ENCODE assay signal across 9 mouse cellular contexts in the genomic region with DNA sequence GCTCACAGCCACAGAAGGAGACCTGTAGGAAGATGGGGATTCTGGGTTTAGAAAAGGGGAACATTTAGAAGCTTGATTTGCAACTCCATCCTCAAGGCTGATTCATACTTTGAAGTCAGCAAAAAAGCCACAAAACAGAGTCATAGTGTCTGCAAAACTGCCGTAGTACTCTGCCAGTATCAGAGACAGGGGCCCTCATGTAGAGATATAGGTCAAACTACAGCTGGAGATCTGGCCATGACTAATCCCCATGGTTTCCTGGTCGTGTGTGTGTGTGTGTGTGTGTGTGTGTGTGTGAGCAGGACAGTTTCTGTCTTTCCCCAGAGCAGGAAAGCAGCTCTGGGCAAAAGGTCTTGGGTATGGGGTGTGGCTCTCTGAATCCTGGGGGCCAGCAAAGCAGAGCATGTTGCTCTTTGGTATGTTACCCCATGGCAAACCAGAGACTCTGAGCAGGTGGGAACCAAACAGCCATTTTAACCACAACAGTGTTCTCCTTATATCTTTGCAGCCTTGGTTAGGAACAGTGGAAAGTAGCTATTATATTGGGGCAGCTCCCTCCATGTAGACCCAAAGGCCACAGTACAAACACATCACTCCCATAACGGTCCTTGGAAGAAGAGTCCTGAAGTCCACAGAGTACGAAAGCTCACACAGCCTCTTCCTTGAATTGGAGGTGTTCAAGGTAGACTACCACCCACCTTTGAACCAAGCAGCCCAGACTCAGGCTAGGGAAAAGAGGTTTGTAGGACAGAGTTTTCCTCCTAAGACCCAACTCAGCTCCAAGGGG. TPM values are rescaled to one million over a fixed set of nuclear protein-coding genes. Genes with fewer than 3 reads are reported as not detected.
DNase-seq lines count a peak whose midpoint lies in the region; ATAC-seq and TF ChIP-seq lines count a peak whose summit lies in the region.
"Had no signal": no experiment of that assay in that cellular context is flagged by ENCODE, and none has a peak within 500 bp of the region (broad histone marks: within the 10 kb centered on the region; RNA-seq: fewer than 3 reads in every experiment).

No protein-coding gene starts in this region.

- no peak for TF ChIP-seq CTCF in heart, postnatal 0 days (IDR thresholded peaks at IDR 0.05; ENCODE audit: low read depth)
- no peak for TF ChIP-seq CTCF in CH12.LX (conservative IDR thresholded peaks at IDR 0.05 in 1 of 2, IDR thresholded peaks at IDR 0.05 in 1 of 2; ENCODE audit: low read depth in 2 of 2, low read length in 2 of 2)

- no peak overlapping the region for H3K9ac ChIP-seq in heart, postnatal 0 days (replicated peaks; ENCODE audit: low read depth, low read length)
- no peak overlapping the region for H3K9ac ChIP-seq in CH12.LX (ENCODE audit: insufficient read depth, low read depth)
- H3K9ac ChIP-seq: forebrain, embryonic 15.5 days had no signal

- H3K27ac ChIP-seq in heart, postnatal 0 days (ENCODE audit: low read depth): peak overlapping the region; percentile 38; the same call in 1 of the 2 replicates
- no peak overlapping the region for H3K27ac ChIP-seq in heart, embryonic 10.5 days
- no peak overlapping the region for H3K27ac ChIP-seq in CH12.LX (ENCODE audit: insufficient read depth, low read depth)
- H3K27ac ChIP-seq: forebrain, embryonic 15.5 days had no signal

- no peaks in the 10 kb centered on the region for H3K4me1 ChIP-seq in heart, postnatal 0 days (ENCODE audit: control insufficient read depth, insufficient read depth)
- H3K4me1 ChIP-seq in heart, embryonic 10.5 days: peaks cover 5% of the 10 kb centered on the region
- peaks cover 0 to 33% of the 10 kb centered on the region in 2 experiments; a peak in 3 of 4 replicates for H3K4me1 ChIP-seq in CH12.LX (ENCODE audit: control insufficient read depth in 1 of 2, insufficient read depth in 2 of 2)
- H3K4me1 ChIP-seq: forebrain, embryonic 15.5 days had no signal

- no peaks in the 10 kb centered on the region for H3K9me3 ChIP-seq in heart, postnatal 0 days (replicated peaks; ENCODE audit: control insufficient read depth, low read length)
- no peaks in the 10 kb centered on the region for H3K9me3 ChIP-seq in heart, embryonic 10.5 days
- H3K9me3 ChIP-seq in CH12.LX (replicated peaks; ENCODE audit: low read length): no peaks in the 10 kb centered on the region
- H3K9me3 ChIP-seq: forebrain, embryonic 15.5 days had no signal

- no peak for TF ChIP-seq EP300 in heart, postnatal 0 days (IDR thresholded peaks at IDR 0.05; ENCODE audit: low read depth)
- TF ChIP-seq EP300 in CH12.LX (IDR thresholded peaks at IDR 0.05; ENCODE audit: low read length): no peak

- H3K36me3 ChIP-seq in heart, postnatal 0 days (replicated peaks; ENCODE audit: control insufficient read depth, insufficient read depth, low read length): no peaks in the 10 kb centered on the region
- no peaks in the 10 kb centered on the region for H3K36me3 ChIP-seq in heart, embryonic 10.5 days
- H3K36me3 ChIP-seq in CH12.LX (replicated peaks in 1 of 2; ENCODE audit: control insufficient read depth in 1 of 2, insufficient read depth in 1 of 2, low read length in 1 of 2): peaks cover 59 to 97% of the 10 kb centered on the region in 2 experiments
- H3K36me3 ChIP-seq: forebrain, embryonic 15.5 days had no signal

- ATAC-seq in heart, postnatal 0 days (ENCODE audit: insufficient read depth, low read depth): 0 out of 2 replicates have a peak, but pooled peaks have one; percentile 43
- ATAC-seq: forebrain, embryonic 15.5 days had no signal

- H3K79me2 ChIP-seq in CH12.LX (replicated peaks; ENCODE audit: control insufficient read depth, extremely low read depth, insufficient read depth, poor library complexity, severe bottlenecking): no peaks in the 10 kb centered on the region

- WGBS in heart, postnatal 0 days: 60% methylated on average over 4 of the region's 4 CpGs
- 57% methylated on average over 4 of the region's 4 CpGs for WGBS in heart, embryonic 10.5 days

- no peaks in the 10 kb centered on the region for H3K27me3 ChIP-seq in heart, postnatal 0 days (ENCODE audit: control insufficient read depth, insufficient read depth, low read length)
- peaks cover 6% of the 10 kb centered on the region; the same call in 1 of the 2 replicates for H3K27me3 ChIP-seq in heart, embryonic 10.5 days (ENCODE audit: insufficient read depth, poor library complexity, severe bottlenecking)
- no peaks in the 10 kb centered on the region for H3K27me3 ChIP-seq in CH12.LX (replicated peaks)
- H3K27me3 ChIP-seq: forebrain, embryonic 15.5 days had no signal

- no peak for TF ChIP-seq POLR2A in CH12.LX (IDR thresholded peaks at IDR 0.05; ENCODE audit: low read depth, low read length)

- DNase-seq in heart, postnatal 0 days (ENCODE audit: low spot score): no peak
- no peak for DNase-seq in heart, embryonic 10.5 days (ENCODE audit: low spot score)
- peak; percentile 19 for DNase-seq in CH12.LX (ENCODE audit: extremely low read depth)
- peak; percentile 58 for DNase-seq in brain, adult 2 months (ENCODE audit: low read depth, low spot score)
- DNase-seq in retina, postnatal 1 day: peak; percentile 73
- DNase-seq in left cerebral cortex, adult 18-20 months (ENCODE audit: low spot score in 2 of 2): no peak
- DNase-seq in right cerebral cortex, adult 2 months (ENCODE audit: low spot score in 2 of 2): no peak
- DNase-seq in kidney, adult 11 months: no peak

- H3K4me3 ChIP-seq in heart, postnatal 0 days (ENCODE audit: low read depth, low read length): no peak overlapping the region
- H3K4me3 ChIP-seq in heart, embryonic 10.5 days: no peak overlapping the region
- no peak overlapping the region for H3K4me3 ChIP-seq in CH12.LX (replicated peaks in 1 of 3; ENCODE audit: low read depth in 2 of 3, low read length in 2 of 3, poor library complexity in 1 of 3)
- H3K4me3 ChIP-seq: forebrain, embryonic 15.5 days had no signal

- dilution Hi-C loops in CH12.LX (cut with MboI; ENCODE audit: extremely low pct_ligation_motif_present, extremely low pct_unique_long_range_greater_than_20kb, low sequenced_read_pairs): no loop called here

- no peak overlapping the region for H3K4me2 ChIP-seq in heart, postnatal 0 days (ENCODE audit: low read depth, low read length)
- H3K4me2 ChIP-seq in CH12.LX (ENCODE audit: insufficient read depth, low read depth, poor library complexity, severe bottlenecking): no peak overlapping the region
- H3K4me2 ChIP-seq: forebrain, embryonic 15.5 days had no signal

- in situ Hi-C loops in CH12.LX (cut with MboI; ENCODE audit: low pct_ligation_motif_present, low pct_unique_long_range_greater_than_20kb, low sequenced_read_pairs): no loop called here

- no peak for TF ChIP-seq RAD21 in CH12.LX (IDR thresholded peaks at IDR 0.05; ENCODE audit: low read depth, low read length)

TF ChIP-seq in CH12.LX, 34 proteins besides CTCF, POLR2A, EP300 and RAD21:
- TF ChIP-seq NRF1 (IDR thresholded peaks at IDR 0.05; ENCODE audit: low read depth, low read length): no peak
- TF ChIP-seq CHD2 (IDR thresholded peaks at IDR 0.05; ENCODE audit: low read length): no peak
- TF ChIP-seq CHD1 (IDR thresholded peaks at IDR 0.05; ENCODE audit: low read depth, low read length): no peak
- no peak for TF ChIP-seq ZKSCAN1 (IDR thresholded peaks at IDR 0.05; ENCODE audit: borderline replicate concordance, low read depth, low read length)
- no peak for TF ChIP-seq SIN3A (IDR thresholded peaks at IDR 0.05; ENCODE audit: low read length)
- 0 out of 2 replicates have a peak, but pooled peaks have one; percentile 22 for TF ChIP-seq ETS1 (conservative IDR thresholded peaks at IDR 0.05; ENCODE audit: low read depth, low read length)

RNA-seq across cellular contexts. Expression of a gene that starts 19.4 kb away (rescaled TPM):
- 0.92 and 3.7 TPM in 2 replicates for total RNA-seq in heart, postnatal 0 days (2014; rRNA removed; ENCODE audit: low replicate concordance)
- polyA plus RNA-seq in heart, postnatal 0 days (2015; fragmentation: Nextera tagmentation; extraction: Ambion mirVana): 1.2 and 1.4 TPM in 2 replicates
- polyA plus RNA-seq in heart, embryonic 10.5 days (2016; fragmentation: Nextera tagmentation; extraction: Ambion mirVana): 1.7 and 2.3 TPM in 2 replicates
- total RNA-seq in CH12.LX (2012; rRNA removed) (8.9 and 10.4 TPM in 2 replicates), CH12.LX (2014; rRNA removed) (13.0 and 13.4 TPM in 2 replicates)
- 14.3 and 14.5 TPM in 2 replicates for polyA plus RNA-seq in CH12.LX (2012; ENCODE audit: insufficient read length, low read depth)
- total RNA-seq in left cerebral cortex, adult 18-20 months (2021): 1 to 10 TPM; 1.3 TPM

RNA-seq across cellular contexts. Expression of a gene that starts 28.1 kb away (rescaled TPM):
- 8.2 and 11.2 TPM in 2 replicates for total RNA-seq in heart, postnatal 0 days (2014; rRNA removed; ENCODE audit: low replicate concordance)
- polyA plus RNA-seq in heart, postnatal 0 days (2015; fragmentation: Nextera tagmentation; extraction: Ambion mirVana): 13.5 and 13.7 TPM in 2 replicates
- polyA plus RNA-seq in heart, embryonic 10.5 days (2016; fragmentation: Nextera tagmentation; extraction: Ambion mirVana): 7.7 and 9.0 TPM in 2 replicates
- total RNA-seq in CH12.LX (2012; rRNA removed) (3.1 and 3.2 TPM in 2 replicates), CH12.LX (2014; rRNA removed) (3.0 and 3.2 TPM in 2 replicates)
- 2.6 and 2.7 TPM in 2 replicates for polyA plus RNA-seq in CH12.LX (2012; ENCODE audit: insufficient read length, low read depth)
- total RNA-seq in left cerebral cortex, adult 18-20 months (2021): 10 to 100 TPM; 10.2 to 12.2 TPM

Comparison
In these comparisons a context has a peak if more than half of its experiments do, and no peak if none do; other contexts are left out.
1. DNase-seq: peak in CH12.LX (single experiment), brain, adult 2 months (single experiment) and retina, postnatal 1 day (single experiment); none in heart, postnatal 0 days (single experiment), heart, embryonic 10.5 days (single experiment), left cerebral cortex, adult 18-20 months (0 of 2), right cerebral cortex, adult 2 months (0 of 2) and kidney, adult 11 months (single experiment).